Mouse (Mus musculus): ENCODE measurements around the gene Prg2.

DNA sequence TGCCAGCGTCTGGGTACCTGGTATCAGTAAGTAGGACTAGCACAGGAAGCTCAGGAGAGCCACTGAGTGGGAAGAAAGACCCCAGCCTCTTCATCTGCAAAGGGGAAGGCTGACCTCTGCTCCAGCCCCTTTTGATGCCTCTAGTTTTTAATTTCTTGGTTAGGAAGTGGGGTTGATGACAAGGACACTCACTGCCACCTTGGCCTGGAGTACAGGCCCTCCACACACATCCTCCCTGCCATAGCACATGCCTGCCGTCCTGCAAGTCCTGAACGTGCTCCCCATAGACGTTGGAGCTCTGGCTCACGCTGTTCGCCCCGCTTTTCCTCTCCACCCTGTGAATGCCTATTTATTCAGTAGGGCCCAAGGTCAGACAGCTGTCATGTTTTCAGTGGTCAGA lies 26.3 kb downstream of the Prg2 start:
- TF ChIP-seq CTCF (IDR thresholded peaks at IDR 0.05; ENCODE audit: control insufficient read depth, insufficient read depth, insufficient read length) (no peak), MYOG (IDR thresholded peaks at IDR 0.05; ENCODE audit: control insufficient read depth, extremely low read depth, insufficient read length) (no peak), USF1 (IDR thresholded peaks at IDR 0.05; ENCODE audit: low read depth) (no peak)

Measured in C2C12 (cell line).